Mouse (Mus musculus): ENCODE results near the gene Pip5kl1. TPM values are rescaled to one million over a fixed set of nuclear protein-coding genes. Genes with fewer than 3 reads are reported as not detected.

Pip5kl1 gene
- total and polyA plus RNA-seq, 2 experiments from 2014 or later = 16.5 to 19.3 TPM

DNA sequence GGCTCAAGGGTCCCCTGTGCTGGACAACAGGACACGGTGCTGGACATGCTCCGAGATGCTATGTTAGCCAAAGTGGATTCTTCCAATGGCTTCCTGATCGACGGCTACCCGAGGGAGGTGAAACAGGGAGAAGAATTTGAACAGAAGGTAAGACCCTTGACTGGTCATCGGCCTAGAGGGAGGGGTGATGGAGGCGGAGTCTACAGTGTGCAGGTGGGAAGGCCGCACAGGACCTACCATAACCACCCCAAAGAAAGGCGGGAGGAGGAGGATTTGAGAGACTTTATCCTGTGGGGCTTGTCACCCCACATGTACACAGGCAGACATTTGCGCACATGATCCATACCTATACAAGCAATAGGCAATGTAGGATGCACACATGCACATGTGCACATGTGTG lies 56.4 kb downstream of the Pip5kl1 start:
- no peaks in the 10 kb centered on the region for H3K9me3 ChIP-seq (ENCODE audit: low read length)
- no peak overlapping the region for H3K9ac ChIP-seq (replicated peaks; ENCODE audit: low read length, poor library complexity, severe bottlenecking)
- no peak overlapping the region for H3K4me3 ChIP-seq (ENCODE audit: low read depth, low read length)
- no peak for ATAC-seq (ENCODE audit: low FRiP score)
- DNase-seq (ENCODE audit: low spot score) = no peak
- no peak overlapping the region for H3K27ac ChIP-seq (ENCODE audit: low read depth, low read length)
- peaks cover 26% of the 10 kb centered on the region for H3K4me1 ChIP-seq (ENCODE audit: insufficient read depth, low read length)
- peaks cover 12% of the 10 kb centered on the region for H3K36me3 ChIP-seq (ENCODE audit: insufficient read depth, low read length)
- no peak for TF ChIP-seq CTCF (IDR thresholded peaks at IDR 0.05)
- 86% methylated on average over 10 of the region's 10 CpGs for WGBS
- H3K27me3 ChIP-seq (ENCODE audit: insufficient read depth, low read length) = no peaks in the 10 kb centered on the region
- no peak overlapping the region for H3K4me2 ChIP-seq (ENCODE audit: low read depth, low read length, poor library complexity, severe bottlenecking)

DNA sequence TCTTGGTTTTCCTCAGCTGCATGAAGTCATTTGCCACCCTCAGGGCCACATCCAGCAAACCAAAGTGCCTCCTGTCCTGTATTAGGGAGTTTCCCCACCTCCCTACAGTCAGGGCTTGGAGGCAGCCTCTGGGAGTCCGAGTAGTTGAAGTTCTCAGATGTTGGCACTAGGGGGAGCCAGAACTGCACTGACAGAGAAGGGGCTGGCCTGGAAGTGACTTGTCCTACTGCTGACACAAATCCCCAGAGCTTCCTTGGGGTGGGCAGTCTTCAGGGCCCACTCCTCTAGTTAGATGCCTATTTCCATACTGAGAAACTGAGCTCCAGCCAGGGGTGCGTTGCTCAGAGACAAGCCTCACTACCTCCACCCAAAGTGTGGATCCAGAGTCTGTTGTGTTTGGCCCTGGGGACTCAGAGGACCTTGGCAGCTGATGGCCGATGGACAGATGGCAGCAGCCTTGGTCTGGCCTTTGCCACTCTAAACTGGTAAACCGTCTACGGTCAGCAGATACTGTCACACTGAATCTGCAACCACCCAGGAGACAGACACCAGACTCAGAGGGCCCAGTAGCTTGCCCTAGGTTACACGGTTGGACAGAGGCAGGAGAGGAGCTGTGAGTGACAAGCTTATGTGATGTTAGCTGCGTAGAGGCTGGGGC lies 57.3 kb downstream of the Pip5kl1 start:
- ATAC-seq (ENCODE audit: low FRiP score) (peak; percentile 28; the same call in 1 of the 2 replicates), DNase-seq (ENCODE audit: low spot score) (peak; percentile 86)
- Histone ChIP-seq H3K27me3 (ENCODE audit: insufficient read depth, low read length) (no peaks in the 10 kb centered on the region), H3K9ac (replicated peaks; ENCODE audit: low read length, poor library complexity, severe bottlenecking) (no peak overlapping the region), H3K27ac (ENCODE audit: low read depth, low read length) (no peak overlapping the region), H3K4me1 (ENCODE audit: insufficient read depth, low read length) (peaks cover 19% of the 10 kb centered on the region), H3K36me3 (ENCODE audit: insufficient read depth, low read length) (peaks cover 12% of the 10 kb centered on the region), H3K9me3 (ENCODE audit: low read length) (no peaks in the 10 kb centered on the region), H3K4me2 (ENCODE audit: low read depth, low read length, poor library complexity, severe bottlenecking) (no peak overlapping the region), H3K4me3 (ENCODE audit: low read depth, low read length) (no peak overlapping the region)
- 49% methylated on average over 7 of the region's 7 CpGs for WGBS
- peak; percentile 85 for TF ChIP-seq CTCF (IDR thresholded peaks at IDR 0.05)

Other genes starting within 250 kb of the Pip5kl1 start
- gene Ciz1, start 222.5 kb upstream of the Pip5kl1 start, total RNA-seq (2014; rRNA removed) = 63.7 and 81.8 TPM in 2 replicates
- gene Ciz1, start 222.5 kb upstream of the Pip5kl1 start, polyA plus RNA-seq (2015; fragmentation: Nextera tagmentation; extraction: Ambion mirVana) = 47.3 and 48.8 TPM in 2 replicates
- gene Dnm1, start 221.5 kb upstream of the Pip5kl1 start, total RNA-seq (2014; rRNA removed) = 170 and 186 TPM in 2 replicates
- gene Dnm1, start 221.5 kb upstream of the Pip5kl1 start, polyA plus RNA-seq (2015; fragmentation: Nextera tagmentation; extraction: Ambion mirVana) = 105 and 107 TPM in 2 replicates
- 336 and 450 TPM in 2 replicates for gene 1110008P14Rik, start 192.9 kb upstream of the Pip5kl1 start, total RNA-seq (2014; rRNA removed)
- gene 1110008P14Rik, start 192.9 kb upstream of the Pip5kl1 start, polyA plus RNA-seq (2015; fragmentation: Nextera tagmentation; extraction: Ambion mirVana) = 198 and 224 TPM in 2 replicates
- 0.57 TPM in 1 of 2 replicates, not detected in the other for gene Lcn2, start 186.5 kb upstream of the Pip5kl1 start, total RNA-seq (2014; rRNA removed)
- gene Lcn2, start 186.5 kb upstream of the Pip5kl1 start, polyA plus RNA-seq (2015; fragmentation: Nextera tagmentation; extraction: Ambion mirVana) = 0.35 and 0.44 TPM in 2 replicates
- gene Ptges2, start 178.9 kb upstream of the Pip5kl1 start, total RNA-seq (2014; rRNA removed) = 33.3 and 41.1 TPM in 2 replicates
- 56.2 and 62.3 TPM in 2 replicates for gene Ptges2, start 178.9 kb upstream of the Pip5kl1 start, polyA plus RNA-seq (2015; fragmentation: Nextera tagmentation; extraction: Ambion mirVana)
- 2.4 and 3.2 TPM in 2 replicates for gene Naif1, start 124.3 kb upstream of the Pip5kl1 start, total RNA-seq (2014; rRNA removed)
- gene Naif1, start 124.3 kb upstream of the Pip5kl1 start, polyA plus RNA-seq (2015; fragmentation: Nextera tagmentation; extraction: Ambion mirVana) = 3.0 and 3.2 TPM in 2 replicates
- 60.6 and 69.2 TPM in 2 replicates for gene Slc25a25, start 123.4 kb upstream of the Pip5kl1 start, total RNA-seq (2014; rRNA removed)
- gene Slc25a25, start 123.4 kb upstream of the Pip5kl1 start, polyA plus RNA-seq (2015; fragmentation: Nextera tagmentation; extraction: Ambion mirVana) = 52.0 and 53.4 TPM in 2 replicates
- gene Fam102a, start 39.5 kb upstream of the Pip5kl1 start, total RNA-seq (2014; rRNA removed) = 21.5 and 24.4 TPM in 2 replicates
- gene Fam102a, start 39.5 kb upstream of the Pip5kl1 start, polyA plus RNA-seq (2015; fragmentation: Nextera tagmentation; extraction: Ambion mirVana) = 6.8 and 7.2 TPM in 2 replicates
- gene Dpm2, start 3.9 kb upstream of the Pip5kl1 start, total RNA-seq (2014; rRNA removed) = 70.0 and 73.3 TPM in 2 replicates
- 135 and 143 TPM in 2 replicates for gene Dpm2, start 3.9 kb upstream of the Pip5kl1 start, polyA plus RNA-seq (2015; fragmentation: Nextera tagmentation; extraction: Ambion mirVana)
- gene 9430097D07Rik, start 887 bp downstream of the Pip5kl1 start, total RNA-seq (2014; rRNA removed) = 0.16 and 0.33 TPM in 2 replicates
- 0.69 and 0.82 TPM in 2 replicates for gene 9430097D07Rik, start 887 bp downstream of the Pip5kl1 start, polyA plus RNA-seq (2015; fragmentation: Nextera tagmentation; extraction: Ambion mirVana)
- 50.9 and 51.1 TPM in 2 replicates for gene St6galnac4, start 12.3 kb downstream of the Pip5kl1 start, total RNA-seq (2014; rRNA removed)
- gene St6galnac4, start 12.3 kb downstream of the Pip5kl1 start, polyA plus RNA-seq (2015; fragmentation: Nextera tagmentation; extraction: Ambion mirVana) = 38.0 and 38.6 TPM in 2 replicates
- 113 and 166 TPM in 2 replicates for gene St6galnac6, start 24.9 kb downstream of the Pip5kl1 start, total RNA-seq (2014; rRNA removed)
- gene St6galnac6, start 24.9 kb downstream of the Pip5kl1 start, polyA plus RNA-seq (2015; fragmentation: Nextera tagmentation; extraction: Ambion mirVana) = 42.1 and 45.2 TPM in 2 replicates
- gene Ak1, start 47.0 kb downstream of the Pip5kl1 start, total RNA-seq (2014; rRNA removed) = 99.6 and 107 TPM in 2 replicates
- 114 and 133 TPM in 2 replicates for gene Ak1, start 47.0 kb downstream of the Pip5kl1 start, polyA plus RNA-seq (2015; fragmentation: Nextera tagmentation; extraction: Ambion mirVana)
- gene Eng, start 71.8 kb downstream of the Pip5kl1 start, total RNA-seq (2014; rRNA removed) = 16.7 and 20.0 TPM in 2 replicates
- gene Eng, start 71.8 kb downstream of the Pip5kl1 start, polyA plus RNA-seq (2015; fragmentation: Nextera tagmentation; extraction: Ambion mirVana) = 20.3 and 21.3 TPM in 2 replicates
- gene Fpgs, start 129.3 kb downstream of the Pip5kl1 start, total RNA-seq (2014; rRNA removed) = 24.6 and 25.9 TPM in 2 replicates
- 25.1 and 29.6 TPM in 2 replicates for gene Fpgs, start 129.3 kb downstream of the Pip5kl1 start, polyA plus RNA-seq (2015; fragmentation: Nextera tagmentation; extraction: Ambion mirVana)
- 88.1 and 92.4 TPM in 2 replicates for gene Cdk9, start 138.3 kb downstream of the Pip5kl1 start, total RNA-seq (2014; rRNA removed)
- 58.2 and 59.4 TPM in 2 replicates for gene Cdk9, start 138.3 kb downstream of the Pip5kl1 start, polyA plus RNA-seq (2015; fragmentation: Nextera tagmentation; extraction: Ambion mirVana)
- gene Sh2d3c, start 146.3 kb downstream of the Pip5kl1 start, total RNA-seq (2014; rRNA removed) = 43.7 and 46.2 TPM in 2 replicates
- gene Sh2d3c, start 146.3 kb downstream of the Pip5kl1 start, polyA plus RNA-seq (2015; fragmentation: Nextera tagmentation; extraction: Ambion mirVana) = 54.4 and 54.6 TPM in 2 replicates
- gene 6330409D20Rik, start 166.2 kb downstream of the Pip5kl1 start, total RNA-seq (2014; rRNA removed) = 2.5 and 3.8 TPM in 2 replicates
- 3.7 and 4.0 TPM in 2 replicates for gene 6330409D20Rik, start 166.2 kb downstream of the Pip5kl1 start, polyA plus RNA-seq (2015; fragmentation: Nextera tagmentation; extraction: Ambion mirVana)
- gene Tor2a, start 182.4 kb downstream of the Pip5kl1 start, total RNA-seq (2014; rRNA removed) = 43.8 and 72.8 TPM in 2 replicates
- gene Tor2a, start 182.4 kb downstream of the Pip5kl1 start, polyA plus RNA-seq (2015; fragmentation: Nextera tagmentation; extraction: Ambion mirVana) = 42.0 and 44.9 TPM in 2 replicates
- 0.90 and 3.2 TPM in 2 replicates for gene Ttc16, start 200.8 kb downstream of the Pip5kl1 start, total RNA-seq (2014; rRNA removed)
- gene Ttc16, start 200.8 kb downstream of the Pip5kl1 start, polyA plus RNA-seq (2015; fragmentation: Nextera tagmentation; extraction: Ambion mirVana) = 0.32 and 0.44 TPM in 2 replicates
- gene Ptrh1, start 201.0 kb downstream of the Pip5kl1 start, total RNA-seq (2014; rRNA removed) = 2.1 and 2.7 TPM in 2 replicates
- gene Ptrh1, start 201.0 kb downstream of the Pip5kl1 start, polyA plus RNA-seq (2015; fragmentation: Nextera tagmentation; extraction: Ambion mirVana) = 3.8 and 3.9 TPM in 2 replicates
- 0.19 and 1.4 TPM in 2 replicates for gene Cfap157, start 209.6 kb downstream of the Pip5kl1 start, total RNA-seq (2014; rRNA removed)
- gene Cfap157, start 209.6 kb downstream of the Pip5kl1 start, polyA plus RNA-seq (2015; fragmentation: Nextera tagmentation; extraction: Ambion mirVana) = 0.48 and 1.1 TPM in 2 replicates

Measured in midbrain, postnatal 0 days (tissue).